Mouse (Mus musculus): ENCODE results near the gene Pwwp2b. TPM values are rescaled to one million over a fixed set of nuclear protein-coding genes. Genes with fewer than 3 reads are reported as not detected.

Pwwp2b gene
- polyA plus RNA-seq, 1 experiment from 2014 or later, result 4.1 TPM

DNA sequence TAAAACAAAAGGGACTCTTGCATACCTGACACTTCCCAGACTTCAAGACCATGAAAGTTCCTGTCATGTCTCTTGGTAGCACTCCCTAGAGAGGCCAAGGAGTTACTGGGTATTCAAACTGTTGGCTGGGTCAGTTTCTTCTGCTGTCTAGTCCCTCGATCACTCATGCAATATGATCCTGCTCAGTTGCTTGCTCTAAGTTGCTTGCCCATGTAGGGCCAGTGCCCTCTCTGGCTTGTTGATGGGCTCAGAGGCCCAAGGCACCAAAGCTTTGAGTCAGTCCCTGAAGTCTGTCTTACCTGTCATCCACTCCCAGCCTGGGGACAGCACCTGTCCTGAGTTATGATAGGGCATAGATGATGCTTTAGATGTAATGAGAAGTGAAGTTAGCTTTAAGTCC, 22.5 kb downstream of the Pwwp2b start:
- Histone ChIP-seq H3K9ac (replicated peaks) (no peak overlapping the region), H3K4me3 (replicated peaks) (no peak overlapping the region), H3K27me3 (no peaks in the 10 kb centered on the region), H3K9me3 (no peaks in the 10 kb centered on the region), H3K36me3 (no peaks in the 10 kb centered on the region), H3K4me2 (replicated peaks) (no peak overlapping the region), H3K27ac (no peak overlapping the region), H3K4me1 (replicated peaks) (0 out of 2 replicates have a peak, but pooled peaks cover 9% of the 10 kb centered on the region)
- no peak for ATAC-seq
- WGBS, result 93% methylated on average over 1 of the region's 1 CpGs

DNA sequence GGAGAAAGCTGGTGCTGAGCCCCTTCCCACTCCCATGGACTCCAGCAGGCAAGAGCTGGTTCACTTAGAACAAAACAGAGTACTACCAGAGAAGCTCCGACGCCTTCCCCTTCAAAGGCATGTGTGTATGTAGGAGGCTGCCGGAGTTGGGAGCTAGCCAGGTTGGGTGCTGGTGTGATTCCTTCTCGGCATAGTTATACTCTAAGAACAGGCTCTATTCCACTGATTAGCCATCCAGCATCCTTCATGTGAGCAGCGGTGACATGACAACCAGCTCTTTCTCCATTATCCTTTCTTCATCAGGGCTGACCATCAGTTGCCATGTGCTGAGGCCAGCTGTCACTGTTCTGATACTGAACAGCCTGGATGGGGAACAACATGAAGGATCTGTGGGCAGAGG, 23.6 kb downstream of the Pwwp2b start:
- Histone ChIP-seq H3K4me2 (replicated peaks) (no peak overlapping the region), H3K4me1 (replicated peaks) (0 out of 2 replicates have a peak, but pooled peaks cover 11% of the 10 kb centered on the region), H3K9me3 (no peaks in the 10 kb centered on the region), H3K36me3 (no peaks in the 10 kb centered on the region), H3K9ac (replicated peaks) (no peak overlapping the region), H3K27ac (no peak overlapping the region), H3K4me3 (replicated peaks) (no peak overlapping the region), H3K27me3 (no peaks in the 10 kb centered on the region)
- 92% methylated on average over 5 of the region's 5 CpGs for WGBS
- no peak for ATAC-seq

DNA sequence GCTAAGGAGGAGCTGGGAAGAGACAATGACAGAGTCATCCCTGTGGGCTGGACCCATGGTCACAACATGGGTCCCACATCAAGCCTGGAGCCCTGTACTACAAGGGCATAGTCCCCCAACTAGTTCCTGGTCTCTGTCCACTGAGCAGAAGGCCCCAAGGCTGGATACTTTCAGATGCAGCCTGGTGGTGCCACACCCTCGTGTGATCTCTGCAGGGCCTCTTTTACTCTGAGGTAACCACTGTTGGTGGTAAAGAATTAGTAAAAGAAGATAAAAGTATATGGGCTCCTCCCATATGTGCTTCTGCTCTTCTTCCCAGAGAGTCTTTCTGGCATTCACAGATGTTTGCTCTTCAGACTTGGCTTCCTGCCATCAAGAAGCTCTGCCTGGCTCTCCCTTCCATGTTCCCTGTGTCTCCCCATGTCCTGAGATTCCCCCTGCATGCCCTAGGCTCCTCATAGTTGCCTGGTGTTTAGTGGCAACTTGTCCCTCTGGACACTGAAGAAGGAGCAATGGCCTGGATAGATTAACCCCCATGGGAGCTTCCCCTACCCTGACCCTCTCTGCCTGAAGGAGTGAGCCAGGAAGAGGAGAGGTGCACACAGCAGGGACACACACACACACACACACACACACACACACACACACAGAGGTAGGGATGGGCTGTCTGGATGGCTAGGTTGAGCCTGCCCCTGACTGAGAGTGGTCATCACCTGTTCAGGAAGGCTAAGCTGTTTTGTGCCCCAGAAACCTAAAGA, 24.5 kb downstream of the Pwwp2b start:
- Histone ChIP-seq H3K4me2 (replicated peaks) (no peak overlapping the region), H3K4me1 (replicated peaks) (0 out of 2 replicates have a peak, but pooled peaks cover 11% of the 10 kb centered on the region), H3K9me3 (no peaks in the 10 kb centered on the region), H3K27ac (no peak overlapping the region), H3K36me3 (no peaks in the 10 kb centered on the region), H3K4me3 (replicated peaks) (no peak overlapping the region), H3K27me3 (no peaks in the 10 kb centered on the region), H3K9ac (replicated peaks) (no peak overlapping the region)
- 39% methylated on average over 1 of the region's 1 CpGs for WGBS
- ATAC-seq, result 0 out of 2 replicates have a peak, but pooled peaks have one; percentile 20

DNA sequence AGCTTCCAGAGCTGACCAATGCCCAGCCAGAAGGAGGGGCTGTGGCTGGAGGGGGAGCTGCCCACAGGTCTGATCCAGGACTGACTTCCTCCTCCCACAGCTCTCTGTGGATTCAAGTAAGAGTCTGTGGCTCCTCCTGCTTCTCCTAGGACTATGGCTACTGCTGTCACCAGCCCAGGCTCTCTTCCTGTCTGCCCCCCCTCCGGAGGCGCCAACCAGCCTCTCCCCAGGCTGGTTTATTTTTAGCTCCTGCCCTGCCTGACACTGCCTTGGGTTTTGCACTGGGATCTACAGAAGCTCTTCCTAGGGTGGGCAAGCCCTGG, 25.1 kb downstream of the Pwwp2b start:
- no peak for ATAC-seq
- Histone ChIP-seq H3K36me3 (no peaks in the 10 kb centered on the region), H3K4me2 (replicated peaks) (no peak overlapping the region), H3K27ac (no peak overlapping the region), H3K9me3 (no peaks in the 10 kb centered on the region), H3K4me1 (replicated peaks) (0 out of 2 replicates have a peak, but pooled peaks cover 11% of the 10 kb centered on the region), H3K9ac (replicated peaks) (no peak overlapping the region), H3K27me3 (no peaks in the 10 kb centered on the region), H3K4me3 (replicated peaks) (no peak overlapping the region)
- WGBS, result 85% methylated on average over 2 of the region's 2 CpGs

DNA sequence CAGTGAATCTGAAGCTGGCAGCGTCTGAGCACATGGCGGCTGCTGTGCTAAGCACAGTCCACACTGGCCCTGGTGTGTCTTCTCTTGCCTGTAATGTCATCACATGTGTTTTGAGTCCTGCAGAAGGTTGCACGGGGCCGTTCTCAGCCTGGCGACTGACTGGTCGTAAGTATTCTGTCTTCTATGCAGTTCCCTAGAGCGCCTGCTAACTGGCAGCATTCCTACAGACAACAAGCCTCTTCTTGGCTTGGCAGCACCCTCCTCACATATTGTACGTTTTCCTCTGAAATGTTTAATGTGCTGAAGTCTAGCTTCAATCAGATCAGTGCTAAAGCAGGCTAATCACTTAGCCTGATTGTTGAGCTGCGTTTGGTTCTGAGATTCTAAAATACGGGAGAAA, 27.3 kb downstream of the Pwwp2b start:
- no peaks in the 10 kb centered on the region for H3K27me3 ChIP-seq
- no peak overlapping the region for H3K9ac ChIP-seq (replicated peaks)
- no peak for ATAC-seq
- no peaks in the 10 kb centered on the region for H3K36me3 ChIP-seq
- no peak overlapping the region for H3K27ac ChIP-seq
- WGBS, result 67% methylated on average over 10 of the region's 10 CpGs
- H3K4me2 ChIP-seq (replicated peaks), result no peak overlapping the region
- H3K4me3 ChIP-seq (replicated peaks), result no peak overlapping the region
- no peaks in the 10 kb centered on the region for H3K9me3 ChIP-seq
- H3K4me1 ChIP-seq (replicated peaks), result peaks cover 23% of the 10 kb centered on the region

DNA sequence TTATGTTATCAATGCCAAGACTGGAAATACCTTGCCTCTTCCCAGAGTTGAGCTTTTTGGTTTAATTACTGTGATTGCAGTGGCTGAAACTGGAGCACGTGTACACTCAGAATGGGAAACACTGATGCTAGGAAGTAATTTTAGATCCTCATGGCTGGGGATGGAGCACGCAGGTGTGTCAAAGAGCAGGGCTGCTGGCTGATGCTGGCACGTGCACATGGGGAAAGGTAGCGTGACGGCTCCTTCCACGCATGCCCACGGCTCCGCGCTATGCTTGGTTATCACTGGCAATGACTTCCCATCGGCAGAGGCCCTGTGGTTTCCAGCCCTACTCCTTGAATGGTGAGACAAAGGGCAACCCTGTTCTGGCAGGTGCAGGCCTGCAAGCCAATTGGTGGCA, 27.9 kb downstream of the Pwwp2b start:
- Histone ChIP-seq H3K27me3 (no peaks in the 10 kb centered on the region), H3K36me3 (no peaks in the 10 kb centered on the region), H3K4me2 (replicated peaks) (no peak overlapping the region), H3K9me3 (no peaks in the 10 kb centered on the region), H3K4me1 (replicated peaks) (peaks cover 28% of the 10 kb centered on the region), H3K27ac (no peak overlapping the region), H3K9ac (replicated peaks) (no peak overlapping the region), H3K4me3 (replicated peaks) (no peak overlapping the region)
- ATAC-seq, result no peak
- WGBS, result 91% methylated on average over 10 of the region's 10 CpGs

DNA sequence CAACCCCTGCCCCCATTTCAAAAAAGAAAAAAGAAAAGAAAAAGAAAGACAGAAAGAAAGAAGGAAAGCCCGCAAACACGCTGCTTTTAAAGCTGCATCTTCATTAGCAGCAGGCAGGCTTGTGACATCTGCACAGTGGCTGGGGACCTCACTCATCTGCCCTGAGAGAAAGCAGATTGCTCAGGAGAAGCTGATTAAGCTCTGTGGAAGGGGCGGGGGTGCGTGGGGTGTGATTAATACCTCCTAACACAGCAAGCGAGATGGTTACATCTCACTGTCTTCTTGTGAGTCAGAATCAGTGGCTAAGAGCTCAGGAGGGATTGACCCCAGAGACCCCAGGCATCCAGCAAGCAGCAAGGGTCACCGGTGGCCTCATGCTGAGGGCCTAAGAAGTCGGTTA, 29.3 kb downstream of the Pwwp2b start:
- WGBS, result 74% methylated on average over 7 of the region's 7 CpGs

DNA sequence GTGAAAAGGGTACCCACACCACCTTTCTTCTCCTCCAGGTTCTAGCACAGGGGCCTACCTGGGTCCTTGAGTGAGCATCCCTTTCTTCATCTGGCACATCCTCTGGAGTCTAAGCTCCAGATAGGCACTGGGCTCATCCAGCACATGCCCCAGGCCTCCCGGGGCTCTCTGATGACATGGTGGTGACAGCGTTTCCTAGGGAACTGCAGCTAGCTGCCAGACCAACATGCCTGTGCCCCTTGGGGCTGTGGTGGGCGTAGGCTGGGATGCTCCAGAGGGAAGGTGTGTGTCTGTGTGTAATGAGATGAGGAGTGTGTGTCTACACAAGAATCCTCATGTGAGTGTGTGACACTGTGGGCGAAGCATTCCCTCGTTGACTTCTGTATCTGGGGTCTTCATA, 31.3 kb downstream of the Pwwp2b start:
- no peak for ATAC-seq
- H3K4me1 ChIP-seq (replicated peaks), result peaks cover 28% of the 10 kb centered on the region
- H3K27me3 ChIP-seq, result no peaks in the 10 kb centered on the region
- H3K4me2 ChIP-seq (replicated peaks), result no peak overlapping the region
- H3K4me3 ChIP-seq (replicated peaks), result no peak overlapping the region
- WGBS, result 82% methylated on average over 5 of the region's 5 CpGs
- H3K27ac ChIP-seq, result no peak overlapping the region
- no peak overlapping the region for H3K9ac ChIP-seq (replicated peaks)
- no peaks in the 10 kb centered on the region for H3K9me3 ChIP-seq
- no peaks in the 10 kb centered on the region for H3K36me3 ChIP-seq

More for the DNA sequence above, 29.3 kb downstream of the Pwwp2b start:
- Histone ChIP-seq H3K36me3 (no peaks in the 10 kb centered on the region), H3K27ac (no peak overlapping the region), H3K9me3 (no peaks in the 10 kb centered on the region), H3K9ac (replicated peaks) (no peak overlapping the region), H3K4me3 (replicated peaks) (no peak overlapping the region), H3K4me1 (replicated peaks) (peaks cover 33% of the 10 kb centered on the region), H3K27me3 (no peaks in the 10 kb centered on the region), H3K4me2 (replicated peaks) (no peak overlapping the region)
- no peak for ATAC-seq

DNA sequence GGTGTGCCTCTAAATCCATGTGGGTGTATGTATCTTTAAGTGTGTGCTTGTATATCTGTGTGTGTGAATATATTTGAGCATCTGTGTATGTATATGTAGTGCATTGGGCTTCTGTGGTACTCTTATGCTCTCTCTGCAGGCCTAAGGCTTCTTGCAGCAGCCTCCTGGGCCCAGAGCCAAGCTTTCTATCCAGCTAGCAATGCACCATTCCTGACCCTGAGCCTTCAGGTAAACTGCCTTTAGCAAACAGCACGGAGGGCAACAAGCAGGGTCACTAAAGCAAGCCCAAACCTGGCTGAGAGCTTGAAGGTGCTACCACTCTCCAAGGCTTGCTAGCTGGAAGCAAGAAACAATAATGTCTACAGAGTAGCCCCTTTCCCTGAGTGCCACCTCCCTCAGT, 31.8 kb downstream of the Pwwp2b start:
- Histone ChIP-seq H3K4me1 (replicated peaks) (peaks cover 28% of the 10 kb centered on the region), H3K4me3 (replicated peaks) (no peak overlapping the region), H3K27ac (no peak overlapping the region), H3K4me2 (replicated peaks) (no peak overlapping the region), H3K9ac (replicated peaks) (no peak overlapping the region), H3K27me3 (no peaks in the 10 kb centered on the region), H3K9me3 (no peaks in the 10 kb centered on the region), H3K36me3 (no peaks in the 10 kb centered on the region)
- ATAC-seq, result no peak
- WGBS, result 74% methylated on average over 1 of the region's 1 CpGs

DNA sequence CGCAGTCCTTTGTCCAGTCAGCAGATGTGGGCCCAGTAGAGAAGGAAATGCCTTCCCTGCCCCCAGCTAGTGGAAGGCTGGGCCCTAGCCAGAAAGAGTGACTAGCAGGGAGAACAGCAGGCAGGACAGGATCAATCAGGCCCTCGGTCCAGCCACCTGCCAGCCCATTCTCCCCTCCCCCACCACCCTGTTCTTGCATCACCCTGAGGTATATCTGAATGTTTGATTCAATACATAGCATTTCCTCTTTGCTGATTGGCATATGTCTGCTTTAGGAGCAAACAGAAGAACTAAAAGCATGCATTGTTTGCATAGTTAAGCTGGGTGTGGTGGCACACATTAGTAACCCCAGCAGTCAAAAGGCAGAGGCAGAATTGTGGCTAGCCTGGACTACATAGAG, 32.9 kb downstream of the Pwwp2b start:
- Histone ChIP-seq H3K9ac (replicated peaks) (no peak overlapping the region), H3K27ac (no peak overlapping the region), H3K9me3 (no peaks in the 10 kb centered on the region), H3K4me1 (replicated peaks) (peaks cover 22% of the 10 kb centered on the region), H3K4me3 (replicated peaks) (no peak overlapping the region), H3K27me3 (no peaks in the 10 kb centered on the region), H3K36me3 (no peaks in the 10 kb centered on the region), H3K4me2 (replicated peaks) (no peak overlapping the region)
- 16% methylated on average over 2 of the region's 2 CpGs for WGBS
- ATAC-seq, result no peak

DNA sequence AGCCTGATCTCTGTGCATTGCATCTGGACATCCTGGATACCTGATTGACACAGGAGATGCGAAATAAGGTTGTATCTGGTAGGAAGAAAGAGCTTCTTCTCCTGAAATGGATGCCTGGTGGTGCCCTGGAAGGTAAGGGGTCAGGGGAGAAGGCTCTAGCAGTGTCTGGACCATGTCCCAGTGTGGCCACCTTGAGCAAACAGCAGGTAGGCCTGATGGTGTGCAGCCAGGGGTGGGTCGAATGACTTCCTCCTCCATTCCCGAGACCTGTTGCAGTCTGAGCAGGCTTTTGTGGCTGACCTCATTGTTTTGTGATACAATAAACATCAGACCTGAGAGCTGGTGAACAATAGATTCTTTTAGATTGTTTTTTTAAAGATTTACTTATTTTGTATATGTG, 33.8 kb downstream of the Pwwp2b start:
- no peak overlapping the region for H3K27ac ChIP-seq
- H3K4me1 ChIP-seq (replicated peaks), result peaks cover 22% of the 10 kb centered on the region
- H3K9ac ChIP-seq (replicated peaks), result no peak overlapping the region
- H3K36me3 ChIP-seq, result no peaks in the 10 kb centered on the region
- H3K4me2 ChIP-seq (replicated peaks), result no peak overlapping the region
- H3K9me3 ChIP-seq, result no peaks in the 10 kb centered on the region
- no peak overlapping the region for H3K4me3 ChIP-seq (replicated peaks)
- no peaks in the 10 kb centered on the region for H3K27me3 ChIP-seq
- 79% methylated on average over 3 of the region's 3 CpGs for WGBS
- ATAC-seq, result no peak

DNA sequence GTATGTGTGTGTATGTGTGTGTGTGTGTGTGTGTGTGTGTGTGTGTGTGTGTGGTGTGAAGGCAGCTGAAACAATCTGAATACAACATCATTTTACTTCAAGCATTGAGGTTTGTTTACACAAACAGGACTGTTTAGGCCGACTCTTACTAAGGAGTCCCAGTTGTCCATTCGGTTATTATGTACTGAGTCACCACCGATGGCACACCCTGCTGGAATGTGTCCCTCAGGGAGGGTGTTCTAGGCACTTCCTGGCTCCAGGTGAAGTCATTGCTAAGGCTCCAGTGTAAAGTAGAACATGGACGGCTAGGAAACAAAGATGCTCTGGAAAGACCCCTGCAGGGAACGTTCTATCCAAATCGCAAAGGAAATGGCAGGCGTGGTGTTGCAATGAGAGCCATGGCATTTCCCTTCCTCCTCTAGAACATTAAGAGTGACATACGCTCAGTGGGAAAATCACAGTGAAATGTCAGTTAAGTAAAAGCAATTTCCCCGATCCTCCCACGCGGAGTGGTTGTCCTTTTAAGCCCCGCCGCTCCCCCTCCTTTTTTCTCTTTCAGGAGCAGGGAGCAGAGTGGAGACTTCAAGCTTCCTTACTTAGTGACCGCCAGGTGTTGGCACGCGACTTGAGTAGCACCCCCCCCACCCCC, 37.1 kb downstream of the Pwwp2b start:
- no peak overlapping the region for H3K9ac ChIP-seq (replicated peaks)
- H3K4me2 ChIP-seq (replicated peaks), result no peak overlapping the region
- H3K4me1 ChIP-seq (replicated peaks), result peaks cover 10% of the 10 kb centered on the region
- no peak for ATAC-seq
- H3K9me3 ChIP-seq, result no peaks in the 10 kb centered on the region
- no peak overlapping the region for H3K27ac ChIP-seq
- 82% methylated on average over 16 of the region's 16 CpGs for WGBS
- H3K27me3 ChIP-seq, result no peaks in the 10 kb centered on the region
- no peaks in the 10 kb centered on the region for H3K36me3 ChIP-seq
- H3K4me3 ChIP-seq (replicated peaks), result no peak overlapping the region

DNA sequence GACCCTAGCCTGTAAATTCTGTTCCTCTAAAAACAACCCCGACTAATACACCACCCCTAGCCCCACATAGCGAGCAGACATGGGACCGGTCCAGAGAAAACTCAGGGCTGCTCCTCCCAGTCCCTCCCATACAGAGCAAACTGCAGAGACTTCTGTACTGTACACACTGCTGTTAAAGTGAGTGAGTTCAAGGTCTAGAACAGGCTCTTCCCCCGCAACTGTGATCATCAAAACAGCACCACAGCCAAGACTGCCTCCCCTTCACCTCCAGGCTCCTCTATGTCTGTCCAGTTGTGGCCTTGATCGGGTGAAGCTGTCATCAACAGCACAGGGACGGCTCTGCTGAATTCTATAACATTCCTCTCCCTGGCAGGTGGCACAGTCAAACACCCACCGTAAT, 40.3 kb downstream of the Pwwp2b start:
- Histone ChIP-seq H3K4me2 (replicated peaks) (no peak overlapping the region), H3K4me1 (replicated peaks) (no peaks in the 10 kb centered on the region), H3K4me3 (replicated peaks) (no peak overlapping the region), H3K9me3 (no peaks in the 10 kb centered on the region), H3K27ac (no peak overlapping the region), H3K9ac (replicated peaks) (no peak overlapping the region), H3K36me3 (no peaks in the 10 kb centered on the region), H3K27me3 (no peaks in the 10 kb centered on the region)
- no peak for ATAC-seq
- 85% methylated on average over 7 of the region's 7 CpGs for WGBS

Data from midbrain, embryonic 13.5 days (tissue).